Mouse (Mus musculus): ENCODE measurements at regions not wholly inside any gene's neighbourhood (a gene's known extent, or its start where the extent isn't known, plus 50 kb on each side); places are given as distances from the start of the nearest gene placed in this dataset.
"Not testable (repeated sequence)": the region's sequence is repeated elsewhere in the genome, so short reads cannot be mapped to it uniquely, and the experiment has no call there.

- no peak for DNase-seq
Measured at GRCm38 (mm10) chr9:31650362-31651130, 186.3 kb upstream of the Tmem45b start.

- no peak for DNase-seq
Measured at GRCm38 (mm10) chr9:31649073-31649472, 184.8 kb upstream of the Tmem45b start.

- DNase-seq = no peak
Measured at GRCm38 (mm10) chr9:31648551-31648950, 184.3 kb upstream of the Tmem45b start.

DNA sequence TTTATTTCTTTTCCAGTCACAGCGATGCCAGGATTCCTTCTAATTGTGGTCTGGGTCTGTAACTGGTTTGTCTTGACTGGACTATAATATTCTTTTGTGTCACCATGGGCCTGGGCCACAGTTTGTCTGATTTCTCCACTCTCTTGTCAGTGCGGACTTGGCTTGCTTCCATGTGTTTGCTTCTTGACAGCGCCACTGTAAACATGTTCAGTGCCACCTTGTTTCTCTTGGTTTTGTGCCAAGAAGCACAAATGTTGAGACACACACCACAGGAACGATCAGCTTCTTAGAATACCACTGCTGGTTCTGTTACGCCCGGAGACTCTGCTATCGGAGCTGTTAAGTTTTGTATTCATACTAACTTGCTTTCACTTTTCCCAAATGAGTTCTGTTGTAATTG, 180.9 kb upstream of the Tmem45b start:
- peak; percentile 14 to 28 for DNase-seq

- DNase-seq = no peak
Measured at GRCm38 (mm10) chr9:31644106-31644505, 179.8 kb upstream of the Tmem45b start.

DNA sequence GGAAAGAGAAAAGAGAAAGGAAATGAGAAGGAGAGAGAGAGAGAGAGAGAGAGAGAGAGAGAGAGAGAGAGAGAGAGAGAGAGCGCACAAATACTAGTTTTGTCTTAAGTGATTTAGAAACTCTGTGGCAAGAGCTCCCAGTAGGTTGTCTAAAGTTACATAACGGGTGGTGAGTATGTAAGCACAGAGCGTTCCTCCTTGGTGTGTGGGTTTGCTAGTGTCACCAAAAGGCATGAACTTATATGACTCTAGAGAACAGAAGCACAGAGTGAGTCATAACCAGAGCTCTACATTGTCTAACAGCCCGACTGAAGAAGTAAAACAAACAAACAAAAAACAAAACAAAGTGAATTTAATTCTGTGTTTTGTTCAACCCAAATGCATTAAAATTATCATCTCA, 177.9 kb upstream of the Tmem45b start:
- DNase-seq = no peak

- DNase-seq = no peak
Measured at GRCm38 (mm10) chr9:31628291-31628690, 164.0 kb upstream of the Tmem45b start.

DNA sequence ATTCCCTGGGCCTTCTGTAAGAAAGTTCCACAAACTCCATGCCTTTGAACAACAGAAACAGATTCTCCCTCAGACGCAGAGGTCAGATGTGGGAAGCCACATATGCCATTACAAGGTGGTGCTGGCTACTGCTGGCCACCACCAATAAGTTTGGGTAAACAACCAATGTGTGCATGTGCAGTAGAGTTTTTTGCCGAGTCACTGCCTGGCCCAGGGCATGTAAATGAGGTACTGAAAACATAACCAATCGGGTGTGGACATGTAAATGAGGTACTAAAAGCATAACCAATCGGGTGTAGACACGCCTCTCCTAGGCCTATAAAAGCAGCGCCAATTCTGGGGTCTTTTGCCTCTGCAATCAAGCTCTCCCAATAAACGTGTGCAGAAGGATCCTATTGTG, 157.3 kb upstream of the Tmem45b start:
- DNase-seq = not testable (repeated sequence)

DNA sequence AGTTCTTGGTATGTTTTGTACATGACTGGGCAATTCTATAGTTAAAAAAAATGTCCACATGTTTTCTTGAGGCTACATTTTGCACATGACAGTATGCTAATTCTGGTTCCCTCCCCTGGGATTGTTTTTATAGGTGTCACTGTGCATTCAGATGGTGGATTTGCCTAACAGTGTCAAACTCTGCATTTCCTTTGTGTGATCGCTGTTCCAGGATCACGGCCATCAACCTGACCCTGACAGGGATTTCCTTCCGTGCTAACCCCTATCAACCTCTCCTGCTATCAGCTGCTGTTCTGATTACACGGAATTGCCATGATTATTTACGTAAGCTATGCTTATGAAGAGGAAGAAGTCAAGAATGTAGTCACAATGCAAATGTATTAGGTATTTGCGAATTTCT, 155.1 kb upstream of the Tmem45b start:
- no peak for DNase-seq

- DNase-seq = peak; percentile 25 to 51
Measured at GRCm38 (mm10) chr9:31614250-31614945, 150.1 kb upstream of the Tmem45b start.

DNA sequence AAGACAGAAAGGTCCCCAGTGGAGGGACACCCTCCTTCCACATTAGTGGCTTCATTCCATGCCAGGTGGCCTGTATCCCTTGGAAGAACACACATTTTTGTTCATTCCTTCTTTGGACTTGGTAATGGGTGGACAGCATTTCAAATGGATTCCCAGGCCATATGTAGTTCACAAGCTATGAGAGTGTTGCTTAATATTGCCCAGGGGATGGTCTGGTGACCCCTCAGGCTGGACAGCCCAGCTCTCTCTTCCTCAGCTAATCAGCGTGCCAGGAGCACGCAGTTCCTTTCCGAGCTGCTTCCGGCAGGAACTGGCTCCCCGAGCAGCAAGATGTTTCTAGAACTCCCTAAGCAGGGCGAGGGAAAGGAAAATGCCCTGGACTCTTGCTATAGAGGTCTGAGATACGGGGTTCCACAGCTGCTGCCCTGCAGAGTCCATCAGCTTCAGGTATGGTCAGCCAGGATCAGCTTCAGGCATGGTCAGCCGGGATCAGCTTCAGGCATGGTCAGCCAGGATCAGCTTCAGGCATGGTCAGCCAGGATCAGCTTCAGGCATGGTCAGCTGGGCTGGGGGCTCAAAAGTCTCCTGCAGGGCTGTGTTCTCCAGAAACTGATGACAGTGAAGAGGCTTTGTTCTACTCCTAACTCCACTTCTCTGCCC, 146.9 kb upstream of the Tmem45b start:
- no peak for DNase-seq

GRCm38 (mm10) chr9:31610631-31611030, 146.4 kb upstream of the Tmem45b start:
- DNase-seq = no peak

DNA sequence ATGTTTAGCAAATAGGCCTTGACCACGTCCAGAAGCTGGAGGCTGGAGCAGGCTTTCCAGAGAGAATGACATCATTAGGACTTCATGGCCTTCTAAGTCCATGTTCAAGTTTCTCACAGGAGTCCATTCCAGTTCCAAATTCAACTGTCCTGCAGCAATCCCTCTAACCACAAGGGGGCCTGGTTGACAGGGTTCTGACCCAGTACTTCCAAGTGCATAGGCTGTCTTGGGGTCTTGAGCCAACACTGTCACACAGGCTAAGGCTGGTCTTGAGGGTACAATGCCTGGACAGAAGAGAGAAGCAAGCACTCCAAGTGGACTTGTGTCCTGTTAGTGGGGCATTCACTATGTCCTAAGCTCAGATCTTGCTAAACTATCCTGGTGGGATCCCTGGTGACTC, 145.9 kb upstream of the Tmem45b start:
- peak; percentile 10 for DNase-seq

DNA sequence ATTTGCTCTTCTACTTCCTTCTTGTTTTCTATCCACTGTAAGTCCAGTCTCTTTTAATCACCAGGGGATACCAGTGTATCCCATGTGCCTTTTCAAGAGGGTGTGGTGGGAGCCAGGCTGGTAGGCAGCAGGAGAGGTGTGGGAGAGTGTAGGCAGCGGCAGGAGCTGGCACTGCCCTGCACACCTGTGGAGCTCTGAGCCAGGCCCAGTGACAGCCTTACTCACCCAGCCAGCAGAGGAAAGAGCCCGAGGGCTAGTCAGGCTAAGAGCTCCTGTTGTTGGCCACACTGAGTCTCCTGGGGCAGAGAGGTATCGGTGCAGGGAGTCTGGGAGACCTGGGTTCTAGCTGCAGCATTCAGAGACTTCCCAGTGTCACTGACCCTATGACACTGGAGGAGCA, 145.5 kb upstream of the Tmem45b start:
- no peak for DNase-seq

DNA sequence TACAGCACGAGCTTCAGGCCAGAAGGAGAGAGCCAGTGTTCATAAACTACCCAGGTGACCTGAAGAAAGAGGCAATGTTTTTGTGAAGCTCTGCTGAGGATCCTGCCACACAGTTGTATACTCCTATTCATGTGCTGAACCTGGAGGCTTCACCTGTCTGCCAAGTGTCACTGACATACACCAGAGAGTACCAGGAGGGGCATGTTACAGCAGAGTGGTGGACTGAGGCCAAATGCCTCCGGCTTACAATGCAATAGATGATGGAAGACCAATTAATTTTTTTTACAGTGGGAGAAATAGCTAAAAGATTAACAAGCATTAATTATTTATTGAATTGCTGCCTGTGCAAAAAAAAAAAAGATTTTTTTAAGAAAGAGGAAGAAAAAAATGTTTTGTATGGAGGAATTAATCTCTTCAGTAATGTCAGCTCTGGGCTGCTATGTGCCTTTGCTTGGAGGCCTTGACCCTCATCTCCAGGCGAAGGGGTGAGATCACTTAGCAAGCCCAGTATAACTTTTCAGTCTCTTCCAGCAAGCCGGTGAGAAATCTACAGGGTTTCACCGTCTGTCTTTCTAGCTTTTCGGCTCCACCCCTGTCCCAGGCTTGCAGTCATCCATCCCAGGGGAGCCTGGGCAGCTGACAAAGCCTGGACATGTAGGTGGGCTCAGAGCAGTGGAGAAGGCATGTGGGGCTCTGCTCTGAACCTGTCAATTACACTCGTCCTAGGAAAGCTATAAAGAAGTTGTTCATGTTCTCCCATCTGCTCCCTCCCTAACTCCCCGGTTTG, 144.0 kb upstream of the Tmem45b start:
- no peak for DNase-seq

GRCm38 (mm10) chr9:31606936-31607335, 142.7 kb upstream of the Tmem45b start:
- no peak for DNase-seq

DNA sequence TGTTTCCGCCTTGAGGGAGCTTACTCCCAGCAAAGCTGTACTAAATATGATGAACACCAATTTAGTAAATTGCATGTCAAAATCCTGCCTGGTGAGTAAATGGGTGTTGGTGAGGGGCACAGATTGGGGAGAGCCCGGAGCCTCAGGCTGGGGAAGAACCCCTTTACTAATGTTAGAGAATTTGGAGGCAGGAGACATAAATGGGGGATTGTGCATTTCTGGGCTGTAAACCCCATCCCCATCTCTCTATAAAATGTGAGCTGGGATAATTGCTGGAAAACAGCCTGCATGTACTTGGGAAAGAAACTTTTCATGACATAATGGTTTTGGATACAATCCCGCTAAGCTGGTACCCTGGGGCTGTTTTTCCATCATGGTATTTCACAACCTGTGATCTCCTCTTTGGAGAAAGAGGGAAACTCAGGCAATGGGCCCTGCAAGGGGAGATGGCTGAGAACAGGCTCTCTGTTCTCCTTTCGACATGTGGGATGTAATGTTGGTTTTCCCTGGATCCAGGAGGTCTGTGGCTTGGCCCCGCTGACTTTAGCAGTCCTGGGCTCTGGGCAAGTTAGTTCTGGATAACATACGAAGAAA, 140.3 kb upstream of the Tmem45b start:
- DNase-seq = no peak

DNA sequence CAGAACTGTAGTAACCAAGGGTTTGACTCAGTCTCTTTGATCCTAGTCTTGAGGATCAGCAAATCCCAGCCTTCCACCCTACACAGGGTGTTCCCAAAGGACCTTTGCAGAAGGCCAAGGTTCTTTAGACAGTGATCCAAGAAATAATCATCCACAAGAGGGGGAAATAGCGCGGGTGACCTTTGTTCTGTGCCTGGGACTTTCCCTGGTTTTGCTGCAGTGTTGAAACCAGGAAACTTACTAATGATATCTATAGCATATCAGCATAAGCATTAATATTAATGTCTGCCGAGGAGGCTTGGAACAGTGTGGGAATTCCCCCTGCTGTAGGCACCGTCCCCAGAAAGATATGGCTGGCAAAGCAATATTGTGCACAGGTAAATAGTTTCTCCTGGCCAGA, 138.4 kb upstream of the Tmem45b start:
- no peak for DNase-seq

- DNase-seq = no peak
Measured at GRCm38 (mm10) chr9:31595096-31595495, 130.8 kb upstream of the Tmem45b start.

DNA sequence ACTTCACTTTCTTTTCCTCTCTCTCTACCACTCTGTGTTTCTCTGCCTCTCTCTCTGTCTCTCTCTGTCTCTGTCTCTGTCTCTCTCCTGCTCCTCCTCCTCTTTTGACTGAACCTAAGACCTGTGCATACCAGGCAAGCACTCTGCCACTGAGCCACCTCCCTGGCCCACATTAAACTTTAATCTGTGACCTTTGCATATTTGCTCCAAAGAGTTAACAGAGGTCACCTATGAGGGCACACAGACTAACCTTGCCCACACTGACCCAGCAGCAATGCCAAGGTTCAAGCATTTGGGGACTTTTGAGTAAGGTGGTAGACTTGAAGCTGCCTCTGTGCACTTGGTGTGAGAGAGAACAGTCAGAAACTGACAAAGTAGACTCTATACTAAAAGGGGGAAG, 123.4 kb upstream of the Tmem45b start:
- no peak for DNase-seq

- no peak for DNase-seq
Measured at GRCm38 (mm10) chr9:31583983-31584382, 119.7 kb upstream of the Tmem45b start.

- no peak for DNase-seq
Measured at GRCm38 (mm10) chr9:31582947-31583346, 118.7 kb upstream of the Tmem45b start.

Measured in lung, adult 18-20 months (tissue).